In genomic region chr4:117916386-117916785, GRCm38 (mm10) we compare ENCODE assay signal across 10 mouse cellular contexts. TPM values are rescaled to one million over a fixed set of nuclear protein-coding genes. Genes with fewer than 3 reads are reported as not detected.
A peak's percentile ranks its signal among the peaks of the same experiment; 100 is the strongest.
DNase-seq lines count a peak whose midpoint lies in the region; ATAC-seq and TF ChIP-seq lines count a peak whose summit lies in the region.
"Had no signal": no experiment of that assay in that cellular context is flagged by ENCODE, and none has a peak within 500 bp of the region (broad histone marks: within the 10 kb centered on the region; RNA-seq: fewer than 3 reads in every experiment).

No protein-coding gene starts in this region.

- H3K9ac ChIP-seq in hindbrain, embryonic 16.5 days (ENCODE audit: low read depth, low read length), result no peak overlapping the region
- H3K9ac ChIP-seq in liver, embryonic 16.5 days (ENCODE audit: low read depth, low read length), result no peak overlapping the region

- ATAC-seq in hindbrain, embryonic 16.5 days, result no peak
- no peak for ATAC-seq in liver, embryonic 16.5 days (ENCODE audit: low read depth)
- ATAC-seq: Patski had no signal

- peaks cover 15% of the 10 kb centered on the region for H3K36me3 ChIP-seq in hindbrain, embryonic 10.5 days
- peaks cover 6% of the 10 kb centered on the region; the same call in 1 of the 2 replicates for H3K36me3 ChIP-seq in hindbrain, embryonic 16.5 days (ENCODE audit: control insufficient read depth, insufficient read depth, low read length)
- peaks cover 4% of the 10 kb centered on the region for H3K36me3 ChIP-seq in liver, embryonic 16.5 days (ENCODE audit: control insufficient read depth, insufficient read depth)

- H3K4me3 ChIP-seq in hindbrain, embryonic 10.5 days, result peak overlapping the region; percentile 73; the same call in 1 of the 2 replicates
- H3K4me3 ChIP-seq in hindbrain, embryonic 16.5 days (ENCODE audit: low read length), result no peak overlapping the region
- peak overlapping the region; percentile 79 for H3K4me3 ChIP-seq in bone marrow macrophage, adult 2 months (ENCODE audit: insufficient read depth, low read length)
- H3K4me3 ChIP-seq in liver, embryonic 16.5 days (ENCODE audit: low read depth, low read length), result no peak overlapping the region

- no peak for DNase-seq in hindbrain, embryonic 10.5 days (ENCODE audit: low spot score)
- DNase-seq in 416B (ENCODE audit: low read depth), result peak; percentile 52
- no peak for DNase-seq in adrenal gland, adult 18-20 months (ENCODE audit: low spot score in 2 of 2)
- DNase-seq in retina, embryonic 14.5 days (ENCODE audit: low spot score), result no peak
- no peak for DNase-seq in gastrocnemius, postnatal 25 days
- DNase-seq: kidney, adult 8-10 months had no signal

- no peak overlapping the region; the same call in 1 of the 2 replicates for H3K4me2 ChIP-seq in hindbrain, embryonic 16.5 days (ENCODE audit: low read length)
- peak overlapping the region; percentile 94 for H3K4me2 ChIP-seq in liver, embryonic 16.5 days (ENCODE audit: low read depth, low read length)

- WGBS in hindbrain, embryonic 10.5 days, result 86% methylated on average over 5 of the region's 5 CpGs
- 86% methylated on average over 5 of the region's 5 CpGs for WGBS in hindbrain, embryonic 16.5 days
- WGBS in liver, embryonic 16.5 days (ENCODE audit: insufficient replicate concordance), result 35% methylated on average over 5 of the region's 5 CpGs

- no peak for TF ChIP-seq CTCF in bone marrow macrophage, adult 2 months (IDR thresholded peaks at IDR 0.05; ENCODE audit: low read depth, low read length)

- no peaks in the 10 kb centered on the region for H3K27me3 ChIP-seq in hindbrain, embryonic 10.5 days (ENCODE audit: insufficient read depth, poor library complexity, severe bottlenecking)
- H3K27me3 ChIP-seq in hindbrain, embryonic 16.5 days (replicated peaks; ENCODE audit: control insufficient read depth, insufficient read depth, low read length), result no peaks in the 10 kb centered on the region
- no peaks in the 10 kb centered on the region for H3K27me3 ChIP-seq in liver, embryonic 16.5 days (ENCODE audit: control insufficient read depth, insufficient read depth, low read depth, low read length)
- H3K27me3 ChIP-seq: Patski had no signal

- TF ChIP-seq POLR2A in bone marrow macrophage, adult 2 months (IDR thresholded peaks at IDR 0.05; ENCODE audit: borderline replicate concordance, low read depth, low read length), result no peak

- no peaks in the 10 kb centered on the region for H3K9me3 ChIP-seq in hindbrain, embryonic 10.5 days
- no peaks in the 10 kb centered on the region for H3K9me3 ChIP-seq in hindbrain, embryonic 16.5 days (ENCODE audit: control insufficient read depth, low read length)
- no peaks in the 10 kb centered on the region for H3K9me3 ChIP-seq in liver, embryonic 16.5 days (replicated peaks; ENCODE audit: control insufficient read depth, low read length)

- peaks cover 46% of the 10 kb centered on the region for H3K4me1 ChIP-seq in hindbrain, embryonic 10.5 days (replicated peaks)
- H3K4me1 ChIP-seq in hindbrain, embryonic 16.5 days (ENCODE audit: control insufficient read depth, insufficient read depth, low read depth, low read length), result peaks cover 32% of the 10 kb centered on the region
- peaks cover 43% of the 10 kb centered on the region for H3K4me1 ChIP-seq in bone marrow macrophage, adult 2 months (ENCODE audit: control insufficient read depth, insufficient read depth, low read length)
- peaks cover 28% of the 10 kb centered on the region for H3K4me1 ChIP-seq in liver, embryonic 16.5 days (ENCODE audit: control insufficient read depth, low read depth, low read length)

- no peak overlapping the region for H3K27ac ChIP-seq in hindbrain, embryonic 10.5 days
- no peak overlapping the region for H3K27ac ChIP-seq in hindbrain, embryonic 16.5 days (ENCODE audit: low read depth, low read length)
- peak overlapping the region; percentile 98 for H3K27ac ChIP-seq in bone marrow macrophage, adult 2 months (ENCODE audit: insufficient read depth, low read depth, low read length)
- H3K27ac ChIP-seq in liver, embryonic 16.5 days (ENCODE audit: low read length), result no peak overlapping the region

RNA-seq across cellular contexts. Expression of gene Ipo13, which starts 1.6 kb away (rescaled TPM):
- 71.1 and 79.5 TPM in 2 replicates for polyA plus RNA-seq in hindbrain, embryonic 10.5 days (2016; fragmentation: Nextera tagmentation; extraction: Ambion mirVana)
- polyA plus RNA-seq in hindbrain, embryonic 16.5 days (2015; fragmentation: Nextera tagmentation; extraction: Ambion mirVana), result 63.1 and 76.2 TPM in 2 replicates
- polyA plus RNA-seq in bone marrow macrophage, adult 2 months (2012; ENCODE audit: insufficient read depth, insufficient read length, missing spikeins), result 77.8 and 95.3 TPM in 2 replicates
- 17.4 and 17.5 TPM in 2 replicates for polyA plus RNA-seq in liver, embryonic 16.5 days (2015; fragmentation: Nextera tagmentation; extraction: Ambion mirVana)
- 10 to 100 TPM; 51.6 to 56.3 TPM for total RNA-seq in adrenal gland, adult 18-20 months (2021)
- 100 to 1,000 TPM; 218 TPM for total RNA-seq in gastrocnemius, postnatal 25 days (2021)

RNA-seq across cellular contexts. Expression of gene Artn, which starts 13.2 kb away (rescaled TPM):
- polyA plus RNA-seq in hindbrain, embryonic 10.5 days (2016; fragmentation: Nextera tagmentation; extraction: Ambion mirVana), result 1.4 and 1.8 TPM in 2 replicates
- 0.90 and 1.2 TPM in 2 replicates for polyA plus RNA-seq in hindbrain, embryonic 16.5 days (2015; fragmentation: Nextera tagmentation; extraction: Ambion mirVana)
- polyA plus RNA-seq in bone marrow macrophage, adult 2 months (2012; ENCODE audit: insufficient read depth, insufficient read length, missing spikeins), result not detected in 2 replicates
- polyA plus RNA-seq in liver, embryonic 16.5 days (2015; fragmentation: Nextera tagmentation; extraction: Ambion mirVana), result 2.2 and 2.3 TPM in 2 replicates
- under 1 TPM in 1 of 2 experiments, not detected in 1; 0.38 TPM for total RNA-seq in adrenal gland, adult 18-20 months (2021)
- total RNA-seq in gastrocnemius, postnatal 25 days (2021), result under 1 TPM; 0.18 to 0.48 TPM
- polyA plus RNA-seq: Patski had no signal

RNA-seq across cellular contexts. Expression of gene Dph2, which starts 24.6 kb away (rescaled TPM):
- 27.1 and 27.5 TPM in 2 replicates for polyA plus RNA-seq in hindbrain, embryonic 10.5 days (2016; fragmentation: Nextera tagmentation; extraction: Ambion mirVana)
- 21.8 and 24.0 TPM in 2 replicates for polyA plus RNA-seq in hindbrain, embryonic 16.5 days (2015; fragmentation: Nextera tagmentation; extraction: Ambion mirVana)
- 4.0 and 5.1 TPM in 2 replicates for polyA plus RNA-seq in bone marrow macrophage, adult 2 months (2012; ENCODE audit: insufficient read depth, insufficient read length, missing spikeins)
- 5.1 and 5.8 TPM in 2 replicates for polyA plus RNA-seq in liver, embryonic 16.5 days (2015; fragmentation: Nextera tagmentation; extraction: Ambion mirVana)
- 10 to 100 TPM; 11.7 to 13.3 TPM for total RNA-seq in adrenal gland, adult 18-20 months (2021)
- 1 to 10 TPM; 3.3 to 3.4 TPM for total RNA-seq in gastrocnemius, postnatal 25 days (2021)

RNA-seq across cellular contexts. Expression of gene Atp6v0b, which starts 29.3 kb away (rescaled TPM):
- 208 and 263 TPM in 2 replicates for polyA plus RNA-seq in hindbrain, embryonic 10.5 days (2016; fragmentation: Nextera tagmentation; extraction: Ambion mirVana)
- 631 and 701 TPM in 2 replicates for polyA plus RNA-seq in hindbrain, embryonic 16.5 days (2015; fragmentation: Nextera tagmentation; extraction: Ambion mirVana)
- 712 and 757 TPM in 2 replicates for polyA plus RNA-seq in bone marrow macrophage, adult 2 months (2012; ENCODE audit: insufficient read depth, insufficient read length, missing spikeins)
- polyA plus RNA-seq in liver, embryonic 16.5 days (2015; fragmentation: Nextera tagmentation; extraction: Ambion mirVana), result 160 and 165 TPM in 2 replicates
- total RNA-seq in adrenal gland, adult 18-20 months (2021), result 100 to 1,000 TPM; 222 to 245 TPM
- 10 to 100 TPM; 72.1 to 75.9 TPM for total RNA-seq in gastrocnemius, postnatal 25 days (2021)

RNA-seq across cellular contexts. Expression of gene B4galt2, which starts 33.1 kb away (rescaled TPM):
- 22.7 and 31.7 TPM in 2 replicates for polyA plus RNA-seq in hindbrain, embryonic 10.5 days (2016; fragmentation: Nextera tagmentation; extraction: Ambion mirVana)
- 64.4 and 65.6 TPM in 2 replicates for polyA plus RNA-seq in hindbrain, embryonic 16.5 days (2015; fragmentation: Nextera tagmentation; extraction: Ambion mirVana)
- polyA plus RNA-seq in bone marrow macrophage, adult 2 months (2012; ENCODE audit: insufficient read depth, insufficient read length, missing spikeins), result 0.32 TPM in 1 of 2 replicates, not detected in the other
- 0.76 and 1.3 TPM in 2 replicates for polyA plus RNA-seq in liver, embryonic 16.5 days (2015; fragmentation: Nextera tagmentation; extraction: Ambion mirVana)
- 10 to 100 TPM in 1 of 2 experiments, 1 to 10 TPM in 1; 9.9 to 12.9 TPM for total RNA-seq in adrenal gland, adult 18-20 months (2021)
- total RNA-seq in gastrocnemius, postnatal 25 days (2021), result 1 to 10 TPM; 2.6 to 3.5 TPM

Comparison
In these comparisons a context has a peak if more than half of its experiments do, and no peak if none do; other contexts are left out.
1. H3K4me3 ChIP-seq: peak in hindbrain, embryonic 10.5 days (single experiment) and bone marrow macrophage, adult 2 months (single experiment); none in hindbrain, embryonic 16.5 days (single experiment) and liver, embryonic 16.5 days (single experiment).